Mouse (Mus musculus) retina, postnatal 1 day (tissue): ENCODE data around the gene Ccdc115.
"Not testable (repeated sequence)": the region's sequence is repeated elsewhere in the genome, so short reads cannot be mapped to it uniquely, and the experiment has no call there.

Source experiments
- DNase-seq: peaks from one replicate; pipeline ENCODE4 v3.0.0-alpha.2; 2012

The Ccdc115 gene

DNA sequence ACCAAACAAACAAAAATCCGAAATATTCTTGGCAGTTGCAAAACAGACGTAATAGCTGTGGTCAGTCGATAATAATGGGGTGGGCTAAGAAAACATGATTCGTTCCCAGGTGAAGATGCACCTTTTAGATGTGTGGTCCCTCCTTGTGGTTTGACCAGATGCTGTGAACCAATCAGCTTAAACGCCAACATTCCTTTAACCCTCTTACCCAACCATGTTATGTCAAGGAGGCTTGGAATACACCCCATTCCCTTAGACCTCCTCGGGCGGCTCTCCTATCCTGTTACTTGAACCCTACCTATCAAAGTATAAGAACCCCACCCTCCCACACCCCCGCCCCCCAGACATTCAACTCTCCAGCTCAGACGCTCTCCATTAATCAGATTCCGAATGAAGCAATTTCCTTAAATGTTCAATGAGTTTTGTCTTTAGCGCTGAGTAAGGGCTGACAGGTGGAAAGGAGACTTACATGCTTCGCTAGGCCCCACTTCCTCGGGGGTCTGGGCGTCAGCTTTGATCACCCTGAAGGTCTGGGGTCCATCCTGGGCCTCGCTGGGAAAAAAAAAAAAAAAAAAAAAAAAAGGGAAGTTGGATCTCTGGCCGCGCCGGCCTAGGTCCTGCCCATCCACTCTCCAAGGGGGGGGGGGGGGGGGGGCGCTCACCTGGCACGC is 956 bp downstream of the Ccdc115 start:
- DNase-seq = no peak

- DNase-seq = not testable (repeated sequence)
Observed at GRCm38 (mm10) chr1:34437366-34437765, 2.1 kb downstream of the Ccdc115 start.

- no peak for DNase-seq
Observed at GRCm38 (mm10) chr1:34436374-34436773, 3.1 kb downstream of the Ccdc115 start.

DNA sequence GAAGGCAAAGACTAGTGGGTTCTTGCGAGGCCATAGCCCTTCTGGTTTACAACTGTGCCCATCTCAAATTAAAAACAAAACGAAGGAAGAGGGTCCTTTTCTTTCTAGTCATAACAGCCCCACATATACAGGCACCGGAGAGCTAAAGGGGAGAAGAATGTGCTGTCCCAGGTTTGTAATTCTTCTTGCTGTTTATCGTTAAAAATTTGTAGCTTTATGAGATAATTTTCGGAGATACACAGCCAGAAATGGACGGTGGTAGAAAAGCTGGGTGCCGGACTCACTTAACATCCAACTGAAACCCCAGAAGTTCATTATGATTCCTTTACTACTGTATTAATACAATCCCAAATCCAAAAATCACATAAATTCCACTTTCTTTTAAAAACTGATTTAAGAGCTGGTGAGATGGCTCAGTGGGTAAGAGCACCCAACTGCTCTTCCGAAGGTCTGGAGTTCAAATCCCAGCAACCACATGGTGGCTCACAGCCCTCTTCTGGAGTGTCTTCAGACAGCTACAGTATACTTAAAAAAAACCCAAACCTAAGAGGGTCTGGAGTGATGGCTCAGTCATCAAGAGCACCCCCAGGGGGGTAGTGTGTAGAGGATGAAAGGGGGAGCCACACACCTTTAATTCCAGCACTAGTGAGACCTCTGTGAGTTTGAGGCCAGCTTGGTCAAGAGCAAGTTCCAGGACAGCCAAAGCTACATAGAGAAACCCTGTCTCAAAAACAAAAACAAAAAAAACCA is 3.9 kb downstream of the Ccdc115 start:
- DNase-seq = no peak

GRCm38 (mm10) chr1:34434660-34435160 is 4.8 kb downstream of the Ccdc115 start:
- peak; percentile 94 for DNase-seq

DNA sequence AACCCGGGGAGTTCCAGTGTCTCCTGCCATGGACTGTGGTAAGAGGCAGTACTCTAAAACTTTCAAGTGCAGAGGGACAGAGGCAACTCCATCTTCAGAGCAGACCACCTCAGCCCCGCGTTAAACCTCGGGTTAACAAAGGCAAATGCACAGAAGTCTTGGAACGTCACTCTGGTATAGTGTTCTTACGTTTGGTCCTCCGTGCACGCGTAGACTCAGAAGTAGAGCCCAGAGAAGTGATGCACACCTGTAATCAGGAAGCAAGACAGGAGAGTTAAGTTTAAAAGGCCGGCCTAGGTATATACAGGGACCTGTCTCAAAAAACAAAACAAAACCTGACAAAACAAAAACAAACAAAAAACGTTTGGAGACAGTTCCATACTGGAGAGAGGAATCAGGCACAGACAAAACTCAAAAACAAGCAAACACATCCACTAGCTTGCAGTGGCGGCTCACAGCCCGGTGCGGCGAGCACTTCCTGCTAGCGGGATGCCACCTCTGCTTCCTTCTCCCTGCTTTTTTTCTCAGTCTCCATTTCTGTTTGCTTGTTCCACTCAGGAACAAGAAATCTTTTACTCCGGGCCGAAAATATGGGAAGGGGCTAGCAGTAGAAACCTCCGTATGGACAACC is 5.5 kb downstream of the Ccdc115 start:
- peak; percentile 55 for DNase-seq

- peak; percentile 77 for DNase-seq
Observed at GRCm38 (mm10) chr1:34432776-34433481, 6.5 kb downstream of the Ccdc115 start.

- no peak for DNase-seq
Observed at GRCm38 (mm10) chr1:34432411-34432775, 7.1 kb downstream of the Ccdc115 start.

- no peak for DNase-seq
Observed at GRCm38 (mm10) chr1:34431431-34431830, 8.0 kb downstream of the Ccdc115 start.

DNA sequence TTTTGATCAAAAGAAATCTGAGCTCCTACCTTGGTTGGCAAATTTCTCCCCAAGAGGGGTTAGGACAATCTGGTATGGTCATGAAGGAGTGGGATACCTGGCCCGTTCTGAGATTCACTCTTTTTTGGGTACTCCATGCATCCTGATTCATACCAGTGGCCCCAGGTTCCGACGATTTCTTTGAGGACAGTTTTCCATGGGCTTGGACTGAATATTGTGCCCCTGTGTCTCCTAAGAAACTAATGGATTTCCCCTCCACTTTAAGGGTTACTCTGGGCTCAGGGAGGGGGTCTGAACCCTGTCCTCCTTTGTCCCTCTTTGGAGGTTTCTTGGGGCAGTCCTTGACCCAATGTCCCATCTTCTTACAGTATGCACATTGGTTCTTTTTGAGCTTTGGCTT is 8.5 kb downstream of the Ccdc115 start:
- DNase-seq = no peak

- DNase-seq = no peak
Observed at GRCm38 (mm10) chr1:34429281-34429680, 10.2 kb downstream of the Ccdc115 start.

DNA sequence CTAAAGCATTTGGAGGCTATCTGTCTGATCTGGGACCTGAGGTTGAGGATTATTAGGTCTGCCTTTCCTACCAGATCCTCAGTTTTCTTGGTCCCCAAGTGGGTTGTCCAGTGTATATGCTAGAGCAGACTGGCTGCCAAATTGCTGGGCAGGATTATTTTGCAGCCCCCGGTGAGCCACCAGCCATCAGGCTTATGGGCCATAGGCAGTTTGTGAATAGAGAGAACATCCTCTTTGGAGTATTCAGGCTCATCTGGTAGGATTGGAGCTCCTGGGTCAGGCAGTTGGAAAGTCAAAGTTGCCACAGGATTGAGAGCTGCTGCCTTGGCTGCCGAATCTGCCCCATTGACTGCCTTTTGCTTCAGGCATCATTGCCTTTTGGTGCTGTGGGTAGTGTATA is 11.0 kb downstream of the Ccdc115 start:
- no peak for DNase-seq

DNA sequence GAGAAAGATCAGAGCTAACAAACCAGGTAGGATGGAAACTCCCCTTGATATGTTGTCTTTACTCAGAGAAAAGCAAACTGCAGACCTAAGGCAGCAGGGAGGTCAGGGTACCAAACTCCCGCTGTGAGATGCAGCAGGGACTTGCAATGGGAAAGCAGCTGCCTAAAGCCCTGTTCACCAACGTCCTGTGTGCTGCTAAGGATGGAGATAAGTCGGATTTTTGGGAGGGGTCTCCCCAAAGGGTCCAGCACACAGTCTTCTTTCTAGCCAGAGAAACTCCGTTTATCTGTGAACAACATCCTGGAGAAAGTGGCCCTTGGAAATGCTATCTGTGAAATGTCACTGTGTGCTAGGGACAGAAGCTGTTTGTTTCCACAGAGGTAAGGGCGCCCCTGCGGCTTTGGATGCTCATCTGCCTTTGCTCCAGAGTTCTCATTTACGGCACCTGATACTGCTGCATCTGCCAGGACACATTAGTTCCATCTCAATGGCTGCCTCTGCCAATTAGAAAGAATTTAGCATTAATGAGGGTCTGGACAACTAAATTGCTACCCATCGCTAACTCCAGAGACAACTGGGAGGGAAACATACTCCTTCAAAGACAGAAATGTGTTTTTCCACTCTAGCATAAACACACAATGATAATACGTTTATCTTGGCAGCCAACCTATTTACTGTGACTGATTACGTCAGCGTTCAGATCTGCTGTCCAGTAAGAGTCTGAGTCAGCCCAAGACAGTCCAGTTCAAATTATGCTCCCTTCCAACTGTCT is 40.1 kb downstream of the Ccdc115 start:
- DNase-seq = peak; percentile 98

- peak; percentile 80 for DNase-seq
Observed at GRCm38 (mm10) chr1:34396321-34396720, 43.2 kb downstream of the Ccdc115 start.

DNA sequence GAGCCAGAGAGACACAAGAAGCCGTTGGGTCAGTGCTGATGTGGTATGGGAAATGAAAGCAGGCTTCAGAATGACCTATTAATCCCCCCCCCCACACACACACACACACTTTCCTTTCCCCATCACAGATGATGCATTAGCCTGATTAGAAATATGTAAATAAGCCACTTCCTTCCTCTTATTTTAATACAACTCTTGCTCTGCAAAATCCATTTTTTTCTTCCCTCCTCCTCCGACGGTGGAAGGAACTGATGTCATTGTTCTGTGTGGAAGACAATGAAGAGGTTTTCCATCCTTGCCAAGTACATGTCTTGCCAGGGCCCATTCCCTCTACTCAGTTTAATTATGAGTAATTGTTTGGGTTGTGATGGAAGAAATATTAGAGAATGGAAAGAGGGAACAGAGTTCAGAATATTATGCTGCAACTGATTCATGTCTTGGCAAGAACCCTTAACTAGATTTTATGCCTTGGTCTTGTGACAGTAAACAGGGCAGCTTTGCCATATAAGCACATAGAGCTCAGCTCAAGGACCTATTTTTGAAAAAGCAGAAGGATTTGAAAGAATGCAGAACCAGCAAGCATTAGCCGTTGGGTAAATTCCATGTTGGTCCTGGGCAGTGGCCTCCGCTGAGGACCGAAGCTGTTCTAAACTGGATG is 50.1 kb downstream of the Ccdc115 start:
- peak; percentile 43 for DNase-seq

DNA sequence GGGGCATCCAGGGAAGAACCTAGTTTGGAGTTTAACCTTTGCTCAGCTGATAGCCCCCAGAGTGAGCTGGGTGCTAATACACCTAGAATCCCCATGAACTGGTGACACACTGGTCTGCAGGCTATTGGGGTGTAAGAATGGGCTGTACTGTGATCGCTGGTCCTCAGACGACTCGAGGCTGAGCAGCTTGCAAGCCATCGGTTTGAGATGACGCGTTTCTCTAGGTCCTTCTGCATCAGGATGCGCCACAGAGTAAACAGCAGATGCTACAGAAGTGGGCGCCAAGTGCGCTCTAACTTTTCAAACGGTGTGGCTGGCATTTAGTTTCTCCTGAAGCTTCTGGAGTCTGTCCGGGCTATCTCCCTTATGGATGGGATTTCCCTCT is 50.6 kb downstream of the Ccdc115 start:
- no peak for DNase-seq

- DNase-seq = peak; percentile 34
Observed at GRCm38 (mm10) chr1:34387346-34388327, 51.8 kb downstream of the Ccdc115 start.
